ENCODE assay signal across 32 mouse cellular contexts in genomic region chrX:61154246-61154645, GRCm38 (mm10). TPM values are rescaled to one million over a fixed set of nuclear protein-coding genes. Genes with fewer than 3 reads are reported as not detected.
"Had no signal": no experiment of that assay in that cellular context is flagged by ENCODE, and none has a peak within 500 bp of the region (broad histone marks: within the 10 kb centered on the region; RNA-seq: fewer than 3 reads in every experiment).

No protein-coding gene starts in this region.

- H3K27ac ChIP-seq: limb, embryonic 12.5 days; limb, embryonic 15.5 days; liver, embryonic 12.5 days; liver, embryonic 15.5 days; midbrain, embryonic 13.5 days; neural tube, embryonic 13.5 days; stomach, postnatal 0 days had no signal

- DNase-seq: kidney, adult 18-20 months; kidney, adult 9 months; kidney, postnatal 14 days; kidney, postnatal 4 days; left cerebral cortex, postnatal 4 days; lung, adult 2 months; lung, postnatal 14 days; lung, postnatal 4 days; right cerebral cortex, adult 18-20 months; right cerebral cortex, postnatal 14 days; thymus, adult 2 months; thymus, postnatal 14 days; thymus, postnatal 4 days had no signal

- H3K4me2 ChIP-seq: limb, embryonic 12.5 days; limb, embryonic 15.5 days; liver, embryonic 12.5 days; liver, embryonic 15.5 days; midbrain, embryonic 13.5 days; neural tube, embryonic 13.5 days had no signal

- H3K9me3 ChIP-seq: limb, embryonic 12.5 days; limb, embryonic 15.5 days; liver, embryonic 12.5 days; liver, embryonic 15.5 days; midbrain, embryonic 13.5 days; neural tube, embryonic 13.5 days had no signal

- H3K27me3 ChIP-seq: limb, embryonic 12.5 days; limb, embryonic 15.5 days; liver, embryonic 12.5 days; liver, embryonic 15.5 days; midbrain, embryonic 13.5 days; neural tube, embryonic 13.5 days had no signal

- H3K9ac ChIP-seq: limb, embryonic 12.5 days; limb, embryonic 15.5 days; liver, embryonic 12.5 days; liver, embryonic 15.5 days; midbrain, embryonic 13.5 days; neural tube, embryonic 13.5 days had no signal

- H3K4me1 ChIP-seq: limb, embryonic 12.5 days; limb, embryonic 15.5 days; liver, embryonic 12.5 days; liver, embryonic 15.5 days; midbrain, embryonic 13.5 days; neural tube, embryonic 13.5 days had no signal

- H3K36me3 ChIP-seq: limb, embryonic 12.5 days; limb, embryonic 15.5 days; liver, embryonic 12.5 days; liver, embryonic 15.5 days; midbrain, embryonic 13.5 days; neural tube, embryonic 13.5 days had no signal

- H3K4me3 ChIP-seq: limb, embryonic 12.5 days; limb, embryonic 15.5 days; liver, embryonic 12.5 days; liver, embryonic 15.5 days; midbrain, embryonic 13.5 days; myocyte; neural tube, embryonic 13.5 days had no signal

- ATAC-seq: liver, embryonic 12.5 days; midbrain, embryonic 13.5 days had no signal

RNA-seq across cellular contexts. Expression of gene Cdr1, which starts 31.1 kb away (rescaled TPM):
- total RNA-seq: layer of hippocampus, adult 18-20 months; layer of hippocampus, postnatal 14 days; left cerebral cortex, adult 8-10 months; left cerebral cortex, postnatal 14 days; left cerebral cortex, postnatal 4 days; megakaryocyte progenitor cell, adult 5-6 weeks; megakaryocyte-erythroid progenitor cell, adult 5-6 weeks; monocyte, adult 5-6 weeks; neutrophil, adult 5-6 weeks had no signal
- polyA plus RNA-seq: kidney, embryonic 16.5 days; limb, embryonic 15.5 days; liver, embryonic 12.5 days; liver, embryonic 15.5 days; lung, adult 2 months; lung, embryonic 16.5 days; midbrain, embryonic 13.5 days; midbrain, embryonic 16.5 days; myocyte; neural tube, embryonic 13.5 days; stomach, postnatal 0 days; thymus, adult 2 months had no signal
